Mouse (Mus musculus): ENCODE results near the gene Ceacam3.
"Not testable (repeated sequence)": the region's sequence is repeated elsewhere in the genome, so short reads cannot be mapped to it uniquely, and the experiment has no call there.

Ceacam3 gene

DNA sequence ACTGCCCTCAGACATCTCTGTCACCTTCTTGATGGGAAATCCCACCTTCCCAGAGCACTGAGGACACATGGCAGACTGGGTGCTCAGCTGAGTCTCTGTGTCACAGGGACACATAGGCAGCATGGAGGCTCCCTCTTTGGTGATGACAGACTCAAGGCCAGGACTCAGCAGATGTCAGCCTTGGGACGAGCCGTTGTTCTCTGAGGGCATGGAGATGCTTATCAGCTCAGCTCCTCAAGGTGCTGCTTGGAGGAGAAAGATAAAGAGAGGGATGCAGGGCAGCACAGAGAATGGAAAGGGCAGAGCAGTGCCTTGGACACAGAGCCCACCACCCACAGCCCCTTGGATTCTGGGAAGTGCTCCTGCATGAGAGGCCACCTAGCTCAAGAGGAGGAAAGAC lies at the start of gene Ceacam3:
Gene Ceacam3 (plus strand): TSS at position 352 of the 400 bp plus-strand sequence.
- no peak for DNase-seq

DNA sequence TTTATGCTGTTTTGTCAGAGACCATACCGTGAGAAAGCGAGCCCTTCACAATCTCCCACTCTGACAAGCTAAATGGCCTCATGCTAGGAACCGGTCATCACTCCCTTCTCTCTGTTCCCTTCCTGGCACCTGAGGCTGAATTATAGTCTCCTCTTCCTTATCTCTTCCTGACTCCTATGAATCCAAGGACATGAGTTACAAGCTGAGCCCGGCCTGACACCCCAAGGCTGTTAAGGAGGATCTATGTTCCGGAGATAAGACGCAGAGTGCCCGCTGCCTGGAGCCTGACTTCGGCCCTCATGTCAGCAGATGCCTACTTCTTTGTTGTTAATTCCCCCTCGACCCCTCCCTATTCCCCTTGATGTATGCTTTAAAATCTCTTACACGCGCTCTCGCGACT lies 48.5 kb upstream of the Ceacam3 start:
- not testable (repeated sequence) for DNase-seq

DNA sequence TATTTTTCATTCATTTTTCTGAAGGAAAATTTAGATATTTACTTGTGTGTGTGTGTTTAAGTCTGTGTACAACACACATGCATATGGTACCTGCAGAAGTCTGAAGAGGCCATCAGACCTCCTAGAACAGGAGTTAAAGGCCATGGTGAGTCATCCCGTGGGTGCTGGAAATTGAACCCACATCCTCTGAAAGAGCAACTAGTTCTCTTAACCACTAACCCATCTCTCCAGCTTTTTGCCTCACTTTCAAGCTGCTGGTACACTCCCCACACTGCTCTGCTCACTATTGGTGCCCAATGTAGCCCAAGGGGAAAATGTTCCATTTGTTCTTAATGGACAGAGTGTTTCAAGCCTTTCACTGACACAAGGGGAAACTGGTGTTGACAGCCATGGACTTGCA lies 14.8 kb upstream of the Ceacam3 start:
- DNase-seq: no peak

DNA sequence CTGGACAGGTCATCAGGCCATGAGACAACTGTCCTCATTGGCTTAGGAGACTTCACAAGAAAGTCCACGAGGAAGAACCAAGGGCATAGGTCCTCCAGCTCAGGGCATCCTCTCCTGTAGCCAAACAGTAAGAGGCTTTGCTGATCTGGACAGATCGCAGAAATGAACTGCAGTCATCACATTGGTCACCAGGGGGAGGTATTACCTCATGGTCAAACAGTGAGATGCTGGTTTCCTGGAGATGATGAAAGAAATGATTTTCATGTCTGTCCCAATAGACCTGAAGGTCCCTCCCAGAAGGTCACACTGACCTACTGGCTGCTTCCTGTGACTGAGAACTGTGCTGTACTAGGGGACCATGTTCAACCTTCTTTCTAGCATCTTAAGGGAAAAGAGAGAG lies 5.6 kb downstream of the Ceacam3 start:
- DNase-seq: peak in 1 of 2 experiments; percentile 12

DNA sequence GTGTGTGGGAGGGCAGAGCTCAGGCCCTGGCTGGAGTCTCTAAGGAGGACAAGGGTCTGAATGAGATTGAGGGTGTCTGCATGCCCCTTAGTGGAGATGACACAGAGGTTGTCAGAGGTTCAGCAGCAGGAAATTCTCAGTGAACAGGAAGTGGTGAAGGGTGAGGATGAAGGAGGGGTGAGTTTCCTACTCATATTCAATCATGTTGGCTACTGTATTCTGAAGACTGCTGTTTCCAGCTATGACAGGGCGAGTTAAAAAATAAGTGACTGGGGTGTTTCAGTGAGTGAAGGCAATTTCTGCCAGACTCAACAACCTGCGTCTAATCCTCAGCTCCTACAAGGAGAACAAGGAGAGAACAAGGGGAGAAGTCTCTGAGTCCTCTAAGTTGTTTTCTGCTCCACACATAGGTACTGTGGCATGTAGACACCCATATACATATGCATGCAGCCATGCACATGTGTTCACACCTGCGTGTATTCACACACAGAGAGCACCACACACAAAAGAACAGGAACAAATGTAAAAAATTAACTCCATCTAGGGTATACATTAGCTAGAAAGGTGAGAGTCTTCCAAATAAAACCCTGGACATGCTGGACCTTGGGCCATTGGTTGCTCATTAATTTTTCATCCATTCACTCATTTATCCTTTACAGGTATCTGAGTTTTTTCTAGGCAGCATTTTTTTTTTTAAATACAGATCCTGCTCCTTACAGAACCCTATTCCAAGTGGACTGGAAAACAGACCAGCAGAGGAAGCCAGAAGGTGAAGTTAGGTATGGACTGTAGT lies 7.0 kb downstream of the Ceacam3 start:
- DNase-seq: no peak

DNA sequence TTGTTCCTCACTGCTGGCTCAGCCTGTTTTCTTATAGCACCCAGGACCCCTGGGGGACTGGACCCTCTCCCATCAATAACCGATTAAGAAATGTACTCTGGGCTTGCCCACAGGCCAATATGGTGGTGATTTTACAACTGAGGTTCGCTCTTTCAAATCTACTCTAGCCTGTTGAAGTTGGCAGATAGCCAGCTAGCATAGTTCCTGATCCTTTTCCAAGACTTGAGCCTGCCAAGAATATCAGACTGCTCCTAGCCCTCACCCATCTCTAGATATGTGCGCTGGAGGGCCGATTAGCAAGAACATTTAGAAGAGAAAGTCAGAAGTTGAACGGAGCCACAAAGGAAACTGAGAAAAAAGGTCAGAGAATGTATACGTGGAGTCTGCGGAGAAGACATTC lies 8.9 kb downstream of the Ceacam3 start:
- DNase-seq: no peak

DNA sequence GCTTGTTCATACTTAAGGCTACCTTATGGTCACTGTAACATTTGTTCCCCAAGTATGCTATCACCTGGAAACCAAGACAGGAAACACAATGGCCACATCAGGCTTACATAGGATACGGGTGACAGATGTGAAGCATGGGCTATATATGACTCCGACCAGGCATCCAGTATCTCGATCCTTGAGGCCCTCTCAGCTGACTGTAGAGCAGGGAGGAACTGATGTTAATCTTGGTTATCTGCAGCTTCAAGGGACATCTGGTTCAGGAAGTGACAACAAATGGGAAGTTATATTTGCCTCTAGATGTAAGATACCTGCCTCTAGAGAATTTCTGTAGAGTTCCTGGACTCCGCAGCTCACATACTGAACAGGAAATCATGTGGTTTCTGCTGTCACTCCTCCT lies 21.7 kb downstream of the Ceacam3 start:
- no peak for DNase-seq

DNA sequence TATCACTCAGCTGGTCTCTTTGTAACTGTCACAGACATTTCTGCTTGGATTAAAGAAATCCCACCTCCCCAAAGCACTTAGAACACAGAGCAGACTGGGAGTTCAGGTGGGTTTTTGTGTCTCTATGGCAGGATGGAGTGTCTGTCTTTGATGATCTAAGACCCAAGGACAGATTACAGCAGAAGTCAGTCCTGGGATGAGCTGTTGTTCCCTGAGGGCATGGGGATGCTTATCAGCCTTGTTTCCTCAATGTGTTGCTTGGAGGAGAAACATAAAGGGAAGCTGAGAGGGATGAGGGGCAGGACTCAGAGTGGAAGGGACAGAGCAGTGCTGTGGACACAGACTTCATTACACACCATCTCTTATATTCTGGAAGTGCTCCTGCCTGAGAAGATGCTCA lies 53.1 kb downstream of the Ceacam3 start, which contains the start of gene Psg29:
Gene Psg29 (plus strand): TSS at position 301 of the 400 bp plus-strand sequence.
- DNase-seq: no peak

DNA sequence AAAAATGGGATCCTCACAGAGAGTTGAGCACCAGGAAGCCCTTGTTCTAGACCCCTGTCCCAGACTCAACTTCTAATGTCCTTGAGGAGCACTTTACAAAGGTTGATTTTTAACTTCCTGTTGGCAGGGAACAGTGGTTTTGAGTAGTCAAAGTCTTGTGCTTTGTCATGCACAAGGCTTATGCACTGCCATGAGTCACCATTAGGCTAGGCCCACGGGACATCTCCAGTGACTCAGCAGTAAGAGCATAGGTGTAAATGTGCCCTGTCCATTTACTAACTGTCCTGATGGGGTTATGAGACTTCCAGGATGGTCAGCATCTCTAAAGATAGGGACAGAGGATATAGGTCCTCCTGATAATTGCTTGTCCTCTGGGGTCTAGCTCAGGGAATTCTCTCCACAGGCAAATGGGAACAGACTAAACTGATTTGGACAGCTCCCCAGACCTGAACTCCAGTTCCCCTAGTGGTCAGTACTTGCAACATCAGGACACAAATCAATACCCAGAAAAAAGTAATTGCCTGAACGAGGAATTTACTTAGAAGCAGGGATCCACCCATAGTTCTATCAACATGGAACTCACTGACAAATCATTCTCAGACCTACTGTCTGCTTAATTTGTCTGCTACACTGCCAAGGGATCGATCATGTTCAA lies 55.6 kb downstream of the Ceacam3 start:
- DNase-seq: no peak
